Mouse (Mus musculus): ENCODE data around the gene Pqlc2.

Pqlc2 gene

DNA sequence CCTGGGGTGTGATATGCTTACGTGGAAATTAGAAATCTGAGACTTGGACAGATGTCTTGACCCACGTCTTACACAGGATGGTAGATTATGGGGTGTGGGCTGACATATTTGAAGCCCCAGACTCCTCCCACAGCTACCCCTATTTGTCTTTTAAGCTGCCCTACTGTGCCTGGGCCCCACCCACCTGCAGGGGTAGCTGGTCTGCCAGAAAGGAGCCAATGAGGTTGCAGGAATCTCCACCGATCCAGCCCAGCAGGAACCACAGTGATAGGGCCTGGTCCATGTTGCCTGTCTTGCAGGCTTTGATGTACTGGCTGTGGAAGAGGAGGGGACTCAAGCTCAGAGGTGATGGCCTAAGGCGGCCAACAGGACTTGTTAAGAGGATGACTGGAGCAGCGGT lies 8.3 kb downstream of the Pqlc2 start:
- no peak for DNase-seq

DNA sequence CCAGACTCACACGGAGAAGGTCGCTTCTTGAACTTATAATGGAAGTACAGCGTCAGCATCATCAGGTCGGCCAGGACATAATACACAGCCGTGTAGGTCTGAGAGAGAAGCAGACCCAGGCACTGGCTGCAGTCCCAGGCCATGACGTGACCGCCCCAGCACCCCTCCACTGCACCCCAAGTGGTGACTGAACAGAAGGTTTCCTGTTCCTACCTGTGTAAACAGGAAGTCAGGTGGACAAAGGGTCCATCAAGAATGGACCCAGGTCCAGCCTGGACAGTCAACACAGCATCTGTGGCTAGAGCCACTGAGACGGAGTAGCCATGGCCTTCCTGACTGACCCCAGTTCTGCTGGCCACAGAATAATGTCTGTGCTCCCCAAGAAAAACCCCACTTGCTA lies 8.7 kb downstream of the Pqlc2 start:
- DNase-seq = no peak

GRCm38 (mm10) chr4:139298671-139299366 lies 11.7 kb downstream of the Pqlc2 start:
- DNase-seq = peak; percentile 6

DNA sequence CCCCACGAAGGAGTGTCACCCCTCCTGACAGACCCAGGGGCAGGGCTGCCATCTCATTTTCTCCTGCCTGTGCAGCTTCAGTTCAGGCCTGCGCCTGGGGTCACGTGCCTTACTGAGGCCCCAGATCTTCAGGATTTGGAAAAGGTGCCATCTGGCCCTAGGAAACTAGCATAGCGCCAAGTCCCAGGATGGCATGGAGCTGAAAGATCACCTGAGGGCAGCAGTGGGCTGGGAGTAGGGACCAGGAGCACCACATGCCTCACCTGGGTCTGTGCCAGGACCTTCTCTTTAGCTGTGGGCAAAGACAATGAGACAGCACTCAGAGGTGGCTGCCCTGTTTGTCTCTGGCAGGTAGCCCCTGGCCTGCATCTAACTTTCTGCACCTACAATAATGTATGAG lies 12.9 kb downstream of the Pqlc2 start:
- peak; percentile 76 for DNase-seq

DNA sequence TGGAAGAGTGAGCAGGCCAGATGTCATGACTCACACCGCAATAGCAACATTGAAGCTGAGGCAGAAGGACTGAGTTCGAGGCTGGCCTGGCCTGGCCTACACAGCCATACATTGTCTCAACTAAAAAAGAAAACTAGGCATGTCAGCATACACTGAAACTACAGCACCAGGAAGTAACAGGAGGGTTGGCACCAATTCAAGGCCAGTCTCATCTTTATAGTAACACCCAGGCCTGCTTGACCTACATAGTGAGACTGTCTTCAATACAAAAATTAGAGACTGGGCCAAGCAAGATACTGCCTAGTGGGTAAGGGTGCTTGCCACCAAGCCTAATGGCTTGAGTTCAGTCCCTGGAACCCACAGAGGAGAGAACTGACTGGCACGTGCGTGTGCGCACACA lies 18.5 kb downstream of the Pqlc2 start:
- no peak for DNase-seq

GRCm38 (mm10) chr4:139291099-139291498 lies 19.4 kb downstream of the Pqlc2 start:
- DNase-seq = no peak

DNA sequence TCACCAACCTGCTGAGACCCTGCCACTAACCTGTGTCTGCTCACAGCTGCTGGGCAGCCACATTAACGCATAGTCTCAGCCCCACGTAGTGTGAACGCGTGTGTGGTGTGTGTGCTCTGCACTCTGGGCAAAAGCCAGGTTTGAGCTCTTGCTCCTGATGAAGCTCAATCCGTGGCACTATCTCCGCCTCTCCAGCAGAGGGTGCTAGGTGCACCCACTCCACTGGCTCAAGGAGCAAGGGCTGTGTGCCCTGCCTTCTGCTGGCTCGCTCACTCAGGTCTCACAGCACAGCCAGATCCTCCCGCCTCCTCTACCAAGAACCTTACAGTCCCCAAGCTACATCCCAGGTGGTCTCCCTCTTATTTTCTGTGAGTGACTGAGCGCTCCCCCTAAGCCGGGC lies 21.5 kb downstream of the Pqlc2 start:
- DNase-seq = peak; percentile 69

DNA sequence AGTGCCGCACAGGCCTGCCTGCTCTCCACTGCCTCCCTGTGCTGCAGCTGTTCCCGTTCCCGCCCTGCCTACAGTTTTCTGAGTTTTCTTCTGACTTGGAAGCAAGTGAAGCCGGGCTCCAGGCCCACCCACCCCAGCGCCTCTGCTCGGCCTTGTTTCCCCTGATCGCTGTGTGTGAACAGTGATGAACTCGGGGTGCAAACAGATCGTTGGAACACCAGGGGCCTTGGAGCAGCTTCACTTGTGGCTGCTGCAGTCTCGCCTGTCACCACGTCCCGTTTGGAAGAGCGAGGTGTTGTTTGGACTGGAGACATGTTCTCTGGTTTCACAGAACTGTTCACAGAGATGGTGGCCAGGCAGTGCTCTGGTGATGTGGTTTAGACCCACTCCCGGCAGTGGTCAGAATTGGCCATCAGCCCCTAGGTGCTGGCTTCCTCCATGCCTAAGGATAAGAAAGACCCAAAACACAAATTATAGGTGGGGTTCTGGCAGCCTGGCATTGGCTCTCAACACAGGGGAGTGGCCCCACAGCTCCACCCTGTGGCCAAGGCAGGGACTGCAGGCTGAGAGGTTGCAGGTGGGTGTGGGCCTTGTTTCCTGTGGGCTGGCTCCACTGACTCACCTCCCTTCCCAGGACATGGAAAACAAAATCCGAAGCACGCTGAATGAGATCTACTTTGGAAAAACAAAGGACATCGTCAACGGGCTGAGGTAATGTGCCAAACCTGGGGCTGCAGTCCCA lies 23.2 kb downstream of the Pqlc2 start:
- peak; percentile 91 for DNase-seq

GRCm38 (mm10) chr4:139286234-139286633 lies 24.3 kb downstream of the Pqlc2 start:
- DNase-seq = no peak

DNA sequence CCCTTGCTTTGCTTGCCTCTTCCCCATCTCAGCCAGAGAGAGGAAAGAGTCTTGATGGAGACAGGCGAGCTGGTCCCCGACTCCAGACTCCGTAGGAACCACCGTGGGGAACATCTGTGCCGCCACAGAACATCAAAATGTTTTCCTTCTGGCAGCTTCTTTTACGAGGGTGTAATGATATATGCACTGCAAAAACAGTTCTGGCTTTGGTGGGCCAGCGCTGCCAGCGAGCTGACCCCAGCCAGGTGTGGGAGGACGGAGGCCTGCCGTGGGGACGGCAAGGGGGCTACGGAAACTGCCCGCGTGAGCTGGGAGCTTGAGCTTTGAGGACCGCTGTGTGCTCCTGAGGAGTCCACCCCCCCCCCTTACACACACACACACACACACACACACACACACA lies 25.6 kb downstream of the Pqlc2 start:
- DNase-seq = no peak

GRCm38 (mm10) chr4:139282955-139283417 lies 27.5 kb downstream of the Pqlc2 start:
- peak; percentile 85 for DNase-seq

- DNase-seq = peak; percentile 62
Observed at GRCm38 (mm10) chr4:139281791-139282345, 28.6 kb downstream of the Pqlc2 start.

- DNase-seq = no peak
Observed at GRCm38 (mm10) chr4:139280530-139280929, 30.0 kb downstream of the Pqlc2 start.

GRCm38 (mm10) chr4:139276411-139276810 lies 34.1 kb downstream of the Pqlc2 start:
- DNase-seq = no peak

DNA sequence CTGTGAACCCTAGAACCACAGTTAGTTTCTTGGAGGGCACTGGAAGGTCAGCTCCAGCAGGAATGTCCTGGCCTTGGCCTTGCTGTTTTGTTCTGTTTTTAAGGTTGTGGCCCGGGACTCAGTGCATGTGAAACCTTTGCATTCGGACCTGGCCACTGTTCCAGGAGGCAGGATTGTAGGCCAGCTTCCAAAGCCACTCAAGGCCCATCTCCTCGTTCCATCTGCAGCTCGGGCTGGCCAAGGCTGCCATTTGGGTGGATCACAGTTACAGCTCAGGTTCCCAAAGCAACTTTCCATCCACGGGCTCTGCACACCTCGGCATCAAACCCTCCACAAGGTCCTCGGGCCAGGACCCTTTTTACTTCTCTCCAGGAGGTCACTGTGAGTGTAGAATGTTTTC lies 35.9 kb downstream of the Pqlc2 start:
- DNase-seq = no peak

GRCm38 (mm10) chr4:139272951-139273680 lies 37.4 kb downstream of the Pqlc2 start:
- no peak for DNase-seq

DNA sequence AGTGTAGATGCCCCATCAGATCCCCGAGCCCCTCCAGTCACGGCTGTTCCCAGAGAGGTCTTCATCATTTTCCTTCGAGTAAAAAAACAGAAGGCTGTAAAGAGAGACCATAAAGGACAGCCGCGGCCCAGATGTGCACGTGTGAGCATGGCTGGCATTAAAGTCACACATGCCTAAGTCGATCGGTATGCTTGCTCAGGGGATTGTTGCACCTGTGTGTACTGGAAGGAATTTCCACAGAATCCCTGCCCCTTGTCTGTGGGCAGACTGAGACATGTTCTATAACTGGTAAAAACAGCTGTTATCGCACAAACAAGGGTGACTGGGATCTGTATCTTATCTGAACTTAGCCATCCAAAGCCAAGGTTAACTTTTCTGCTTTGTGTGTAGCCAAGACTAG lies 38.9 kb downstream of the Pqlc2 start:
- no peak for DNase-seq

DNA sequence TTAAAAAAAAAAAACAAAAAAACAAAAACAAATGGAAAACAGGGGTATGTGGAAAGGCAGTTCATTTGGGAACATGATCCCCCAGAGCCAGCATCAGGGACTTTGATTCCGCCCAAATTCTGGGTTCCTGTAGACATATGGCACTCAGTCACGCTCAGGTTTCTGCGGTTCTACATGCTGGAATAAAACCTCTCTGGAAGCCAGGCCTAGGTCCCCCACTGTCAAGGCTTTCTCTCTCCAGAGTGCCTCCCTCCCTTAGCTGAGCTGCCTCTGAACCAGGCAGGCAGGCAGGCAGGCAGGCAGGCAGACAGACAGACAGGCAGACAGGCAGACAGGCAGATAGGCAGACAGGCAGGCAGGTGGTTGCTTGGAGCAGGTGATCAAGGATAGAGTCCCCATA lies 40.3 kb downstream of the Pqlc2 start:
- no peak for DNase-seq

GRCm38 (mm10) chr4:139268242-139268641 lies 42.3 kb downstream of the Pqlc2 start:
- DNase-seq = no peak

- no peak for DNase-seq
Observed at GRCm38 (mm10) chr4:139267335-139267734, 43.2 kb downstream of the Pqlc2 start.

DNA sequence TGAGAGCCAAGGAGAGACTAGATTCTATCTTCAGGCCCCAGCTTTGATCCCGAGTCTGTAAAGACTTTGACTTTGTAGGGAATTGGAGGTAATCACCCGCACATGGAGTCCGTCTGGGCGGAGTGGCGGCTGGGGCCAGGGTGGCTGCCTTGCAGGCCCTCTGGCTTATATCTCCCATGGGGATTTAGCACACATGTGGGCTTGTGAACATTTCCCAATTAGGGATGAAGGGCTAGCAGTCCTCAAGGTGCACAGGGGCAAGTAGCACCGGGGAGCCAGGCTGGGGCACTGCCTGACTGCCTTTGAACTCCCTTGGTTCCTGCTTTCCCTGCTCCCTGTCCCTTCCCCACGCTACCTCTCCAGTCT lies 44.0 kb downstream of the Pqlc2 start:
- no peak for DNase-seq

DNA sequence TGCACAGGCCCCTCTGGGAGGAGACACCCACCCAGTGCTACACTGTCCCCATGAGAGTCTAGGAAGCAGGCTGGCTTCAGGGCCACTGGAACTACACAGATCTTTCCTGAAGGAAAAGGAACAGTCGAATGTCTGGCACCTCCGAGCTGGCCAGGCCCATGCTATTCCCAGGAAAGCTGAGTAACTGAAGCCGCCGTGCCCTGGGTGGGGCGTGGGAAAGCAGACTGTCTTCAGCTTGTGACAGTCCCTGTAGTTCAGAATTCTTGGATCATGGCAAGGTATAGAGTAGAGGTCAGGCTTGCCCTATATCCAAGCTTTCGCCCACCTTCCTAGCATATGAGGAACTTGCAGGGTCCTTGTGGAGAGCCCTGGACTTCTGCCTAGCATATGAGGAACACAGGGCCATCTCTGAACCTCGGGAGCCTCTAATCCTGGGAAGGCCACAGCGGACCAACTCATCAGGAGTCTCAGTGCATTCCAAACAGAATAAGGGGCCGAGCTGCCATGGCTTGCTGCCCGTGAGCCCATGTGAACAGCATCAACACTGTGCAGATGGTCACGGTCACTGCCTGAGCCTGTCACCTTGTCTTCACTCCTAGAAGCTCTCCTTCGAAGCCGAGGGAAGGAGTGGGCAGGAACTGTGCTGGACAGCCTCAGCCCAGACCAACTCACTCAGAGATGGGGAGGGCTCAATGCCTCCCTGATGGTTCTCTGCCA lies 44.6 kb downstream of the Pqlc2 start:
- DNase-seq = no peak

GRCm38 (mm10) chr4:139262981-139263380 lies 47.5 kb downstream of the Pqlc2 start:
- DNase-seq = no peak

Measured in kidney, postnatal 10 days (tissue).